Mouse (Mus musculus) urinary bladder, postnatal 4 days (tissue): Measurements from ENCODE around the gene Xndc1.
"Not testable (repeated sequence)": the region's sequence is repeated elsewhere in the genome, so short reads cannot be mapped to it uniquely, and the experiment has no call there.

Source experiments
- DNase-seq, 2 experiments: peaks; one replicate each; pipeline ENCODE4 v3.0.0; 2021 to 2022; ENCODE audit warnings: low spot score in 2 of 2

Xndc1 gene

GRCm38 (mm10) chr7:102065046-102065891, at the start of gene Xndc1, which contains the start of the genes Rnf121 and Xntrpc:
Xndc1 (plus strand) TSS chr7:102065511.
Rnf121 (minus strand) TSS chr7:102065469.
Xntrpc (plus strand) TSS chr7:102065713.
- peak; percentile 86 to 92 for DNase-seq

- no peak for DNase-seq
Measured at GRCm38 (mm10) chr7:102016936-102017335, 48.4 kb upstream of the Xndc1 start.

GRCm38 (mm10) chr7:102017452-102017851, 47.9 kb upstream of the Xndc1 start:
- DNase-seq: no peak

GRCm38 (mm10) chr7:102018034-102018433, 47.3 kb upstream of the Xndc1 start:
- no peak for DNase-seq

- DNase-seq: no peak
Measured at GRCm38 (mm10) chr7:102018590-102018989, 46.7 kb upstream of the Xndc1 start, which contains the start of gene Il18bp. Il18bp (minus strand) TSS chr7:102018690.

GRCm38 (mm10) chr7:102019362-102019761, 45.9 kb upstream of the Xndc1 start:
- no peak for DNase-seq

GRCm38 (mm10) chr7:102020934-102021333, 44.4 kb upstream of the Xndc1 start:
- not testable (repeated sequence) for DNase-seq

GRCm38 (mm10) chr7:102023821-102024220, 41.5 kb upstream of the Xndc1 start:
- DNase-seq: no peak

GRCm38 (mm10) chr7:102025187-102026119, 39.9 kb upstream of the Xndc1 start:
- no peak for DNase-seq

GRCm38 (mm10) chr7:102034904-102035303, 30.4 kb upstream of the Xndc1 start:
- no peak for DNase-seq

- DNase-seq: no peak
Measured at GRCm38 (mm10) chr7:102035534-102035933, 29.8 kb upstream of the Xndc1 start.

- no peak for DNase-seq
Measured at GRCm38 (mm10) chr7:102037318-102037717, 28.0 kb upstream of the Xndc1 start.

GRCm38 (mm10) chr7:102042314-102042713, 23.0 kb upstream of the Xndc1 start:
- no peak for DNase-seq

- DNase-seq: not testable (repeated sequence)
Measured at GRCm38 (mm10) chr7:102048524-102048923, 16.8 kb upstream of the Xndc1 start.

- DNase-seq: no peak
Measured at GRCm38 (mm10) chr7:102061353-102061752, 4.0 kb upstream of the Xndc1 start.

GRCm38 (mm10) chr7:102062203-102062602, 3.1 kb upstream of the Xndc1 start:
- no peak for DNase-seq

- no peak for DNase-seq
Measured at GRCm38 (mm10) chr7:102063891-102064290, 1.4 kb upstream of the Xndc1 start.

GRCm38 (mm10) chr7:102064655-102065045, 661 bp upstream of the Xndc1 start:
- no peak for DNase-seq

- DNase-seq: no peak
Measured at GRCm38 (mm10) chr7:102066363-102066762, 1.1 kb downstream of the Xndc1 start.

- DNase-seq: no peak
Measured at GRCm38 (mm10) chr7:102076714-102077296, 11.5 kb downstream of the Xndc1 start.

- no peak for DNase-seq
Measured at GRCm38 (mm10) chr7:102078517-102078916, 13.2 kb downstream of the Xndc1 start.

GRCm38 (mm10) chr7:102080311-102080710, 15.0 kb downstream of the Xndc1 start:
- DNase-seq: no peak
